Mouse (Mus musculus) stomach, embryonic 16.5 days (tissue): ENCODE measurements at regions not wholly inside any gene's neighbourhood (a gene's known extent, or its start where the extent isn't known, plus 50 kb on each side); places are given as distances from the start of the nearest gene placed in this dataset.

ENCODE experiments used
- ATAC-seq: fragments of 200-750 bp; cut with Nextera tagmentation; 2 replicates; pipeline ENCODE4 v1.8.0; 2017; ENCODE audit warnings: moderate number of reproducible peaks, moderate TSS enrichment; ENCODE audit not compliant: insufficient read depth, low FRiP score
- H3K27ac ChIP-seq: fragments of 300-500 bp; sonication (generic); 2 replicates; pipeline ENCODE4 v1.5.1; 2014; ENCODE audit warnings: low read length
- H3K27me3 ChIP-seq: fragments of 300-500 bp; sonication (generic); 2 replicates; pipeline ENCODE4 v1.6.1; 2014; ENCODE audit warnings: low read length, control low read depth, mixed read lengths; ENCODE audit not compliant: control insufficient read depth, insufficient read depth
- H3K36me3 ChIP-seq: fragments of 300-500 bp; sonication (generic); 2 replicates; pipeline ENCODE4 v1.6.1; 2014; ENCODE audit warnings: low read length; ENCODE audit not compliant: control insufficient read depth, insufficient read depth
- H3K4me1 ChIP-seq: fragments of 300-500 bp; sonication (generic); 2 replicates; pipeline ENCODE4 v1.6.1; 2014; ENCODE audit warnings: low read length, control low read depth, mixed read lengths; ENCODE audit not compliant: control insufficient read depth, insufficient read depth
- H3K4me2 ChIP-seq: fragments of 300-500 bp; sonication (generic); 2 replicates; pipeline ENCODE4 v1.6.1; 2014; ENCODE audit warnings: low read depth, low read length, mixed read lengths
- H3K4me3 ChIP-seq: fragments of 300-500 bp; sonication (generic); replicated peaks from 2 replicates; pipeline ENCODE4 v1.5.1; 2014; ENCODE audit warnings: mild to moderate bottlenecking, low read length
- H3K9ac ChIP-seq: fragments of 300-500 bp; sonication (generic); 2 replicates; pipeline ENCODE4 v1.6.1; 2014; ENCODE audit warnings: low read length
- H3K9me3 ChIP-seq: fragments of 300-500 bp; sonication (generic); replicated peaks from 2 replicates; pipeline ENCODE4 v1.6.1; 2016; ENCODE audit warnings: low read length, control low read depth; ENCODE audit not compliant: control insufficient read depth
- WGBS: fragments of 180-500 bp; shearing (Covaris S2); extraction: QIAGEN DNeasy Blood & Tissue Kit; methylation state at CpG from one replicate; pipeline ENCODE4 v1.1.7; 2014; 5-methylcytosine and 5-hydroxymethylcytosine counted together

DNA sequence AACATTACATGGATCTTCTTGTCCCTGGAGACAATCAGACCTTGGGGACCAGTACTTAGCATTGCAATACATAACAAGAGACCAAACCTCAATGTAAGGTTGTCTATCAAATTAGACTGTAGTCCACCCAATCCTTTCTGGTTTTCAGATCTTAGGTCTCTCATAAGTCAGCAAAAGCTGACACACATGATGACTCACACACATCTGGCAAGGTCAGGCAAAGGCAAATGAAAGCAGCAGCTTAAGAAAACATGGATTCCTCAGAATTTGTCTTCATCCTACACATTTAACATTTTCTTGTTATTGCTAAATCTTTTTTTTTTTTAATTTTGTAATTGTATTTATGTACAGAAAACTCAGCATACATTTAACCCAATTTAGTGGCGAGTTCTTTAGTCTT lies 52.0 kb downstream of the Gm11983 start:
- 86% methylated on average over 1 of the region's 1 CpGs for WGBS
- no peak overlapping the region for H3K4me3 ChIP-seq
- no peaks in the 10 kb centered on the region for H3K9me3 ChIP-seq
- no peak overlapping the region for H3K4me2 ChIP-seq
- no peak for ATAC-seq
- no peak overlapping the region for H3K9ac ChIP-seq
- no peaks in the 10 kb centered on the region for H3K36me3 ChIP-seq
- no peak overlapping the region for H3K27ac ChIP-seq
- no peaks in the 10 kb centered on the region for H3K27me3 ChIP-seq
- no peaks in the 10 kb centered on the region for H3K4me1 ChIP-seq

DNA sequence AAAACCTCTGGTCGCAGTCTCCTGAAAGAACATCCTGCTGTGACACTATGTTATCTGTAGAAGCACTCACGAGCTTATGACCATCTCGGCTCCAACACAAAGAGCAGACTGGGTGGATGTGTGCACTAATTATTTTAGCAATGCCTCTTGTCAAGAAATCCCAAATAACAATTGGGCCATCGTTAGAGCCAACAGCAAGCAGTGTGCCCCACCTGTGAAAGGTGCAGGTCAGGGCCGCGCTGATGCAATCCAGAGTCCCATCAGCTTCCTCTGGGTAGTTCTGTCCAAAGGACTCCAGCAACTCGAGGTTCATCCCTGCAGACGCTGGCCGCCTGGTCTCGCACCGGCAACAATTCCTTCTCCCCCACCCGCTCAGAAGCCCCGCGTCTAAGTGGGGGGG lies 54.6 kb downstream of the Gm11983 start:
- no peak overlapping the region for H3K4me3 ChIP-seq
- no peak overlapping the region for H3K4me2 ChIP-seq
- 89% methylated on average over 14 of the region's 14 CpGs for WGBS
- H3K36me3 ChIP-seq: no peaks in the 10 kb centered on the region
- no peak overlapping the region for H3K9ac ChIP-seq
- no peaks in the 10 kb centered on the region for H3K9me3 ChIP-seq
- no peaks in the 10 kb centered on the region for H3K4me1 ChIP-seq
- H3K27ac ChIP-seq: no peak overlapping the region
- ATAC-seq: no peak
- H3K27me3 ChIP-seq: no peaks in the 10 kb centered on the region

GRCm38 (mm10) chr11:6779752-6780151 lies 57.7 kb downstream of the Gm11983 start:
- Histone ChIP-seq H3K9me3 (peaks cover 3% of the 10 kb centered on the region; the same call in 1 of the 2 replicates), H3K4me3 (no peak overlapping the region), H3K4me2 (no peak overlapping the region), H3K27me3 (no peaks in the 10 kb centered on the region), H3K9ac (no peak overlapping the region), H3K4me1 (no peaks in the 10 kb centered on the region), H3K36me3 (no peaks in the 10 kb centered on the region), H3K27ac (no peak overlapping the region)
- 63% methylated on average over 5 of the region's 5 CpGs for WGBS
- no peak for ATAC-seq

DNA sequence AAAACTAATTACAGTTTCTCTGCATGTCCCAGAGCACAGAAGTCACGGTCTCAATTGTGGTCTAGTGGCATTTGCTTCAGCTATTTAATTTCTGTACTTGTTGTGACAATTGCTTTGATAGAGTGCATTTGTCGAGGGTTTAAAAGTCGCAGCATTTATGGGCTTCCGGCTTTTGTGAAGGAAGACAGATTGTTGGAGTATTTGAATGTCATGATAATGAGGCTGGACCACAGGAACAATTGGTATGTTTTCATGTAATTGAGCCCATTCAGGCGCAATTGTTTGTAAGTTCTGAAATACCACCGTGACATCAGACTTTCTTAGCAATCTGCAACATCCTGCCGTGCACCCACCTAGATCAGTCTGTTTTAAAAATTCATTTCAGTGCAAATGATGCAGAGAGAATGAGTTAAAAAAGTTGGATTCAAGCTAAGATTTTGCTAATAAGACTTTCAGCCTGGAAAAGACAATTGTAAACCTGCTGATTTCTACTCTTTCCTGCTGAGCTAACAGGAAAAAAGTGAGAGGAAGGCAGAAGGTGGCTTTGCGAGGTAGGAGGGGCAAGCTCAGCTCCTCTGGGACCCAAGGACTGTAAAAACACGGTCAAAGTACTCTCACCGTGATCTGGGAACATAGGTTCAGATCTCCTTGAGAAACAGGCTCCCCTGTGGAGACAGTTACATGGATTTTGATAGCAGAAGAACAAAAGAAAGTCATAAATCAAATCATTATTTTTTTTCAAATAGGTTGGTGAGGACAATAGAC lies 58.7 kb downstream of the Gm11983 start:
- peaks cover 3% of the 10 kb centered on the region; the same call in 1 of the 2 replicates for H3K9me3 ChIP-seq
- 55% methylated on average over 10 of the region's 10 CpGs for WGBS
- H3K4me2 ChIP-seq: no peak overlapping the region
- no peak overlapping the region for H3K9ac ChIP-seq
- no peak overlapping the region for H3K4me3 ChIP-seq
- no peak overlapping the region for H3K27ac ChIP-seq
- H3K36me3 ChIP-seq: no peaks in the 10 kb centered on the region
- no peaks in the 10 kb centered on the region for H3K27me3 ChIP-seq
- H3K4me1 ChIP-seq: no peaks in the 10 kb centered on the region
- ATAC-seq: no peak

DNA sequence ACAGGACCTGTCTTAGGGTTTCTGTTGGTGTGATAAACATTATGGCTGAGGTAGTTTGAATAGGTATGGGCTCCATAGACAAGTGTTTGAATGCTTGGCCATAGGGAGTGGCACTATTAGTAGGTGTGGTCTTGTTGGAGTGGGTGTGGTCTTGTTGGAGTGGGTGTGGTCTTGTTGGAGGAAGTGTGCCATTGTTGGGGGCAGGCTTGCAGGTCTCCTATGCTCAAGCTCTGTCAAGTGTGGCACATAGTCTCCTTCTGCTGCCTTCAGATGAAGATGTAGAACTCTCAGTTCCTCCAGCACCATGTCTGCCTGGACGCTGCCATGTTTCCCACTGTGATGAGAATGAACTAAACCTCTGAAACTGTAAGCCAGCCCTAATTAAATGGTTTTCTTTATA lies 59.9 kb downstream of the Gm11983 start:
- H3K4me1 ChIP-seq: no peaks in the 10 kb centered on the region
- H3K9me3 ChIP-seq: peaks cover 3% of the 10 kb centered on the region; the same call in 1 of the 2 replicates
- H3K36me3 ChIP-seq: no peaks in the 10 kb centered on the region
- no peak for ATAC-seq
- 92% methylated on average over 1 of the region's 1 CpGs for WGBS
- H3K27me3 ChIP-seq: no peaks in the 10 kb centered on the region
- no peak overlapping the region for H3K4me2 ChIP-seq
- no peak overlapping the region for H3K27ac ChIP-seq
- H3K9ac ChIP-seq: no peak overlapping the region
- H3K4me3 ChIP-seq: no peak overlapping the region

DNA sequence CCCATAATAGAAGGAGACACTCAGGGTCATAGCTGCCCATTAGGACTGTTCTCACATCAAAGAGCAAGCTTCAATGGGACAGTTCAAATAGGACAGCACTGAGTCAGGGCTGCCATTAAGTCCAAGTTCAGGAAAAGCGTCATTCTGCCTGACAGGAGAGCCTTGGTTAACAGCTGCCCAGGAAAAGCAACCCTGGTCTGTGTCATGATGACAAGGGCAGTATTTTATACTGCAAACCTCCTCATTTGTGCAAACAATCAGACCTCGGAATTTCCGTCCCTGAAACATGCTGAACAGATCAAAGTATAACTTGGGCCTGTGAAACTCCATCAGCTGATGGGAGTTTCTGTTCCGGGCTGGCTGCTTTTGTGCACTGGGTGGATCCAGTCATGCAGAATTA lies 62.8 kb downstream of the Gm11983 start:
- Histone ChIP-seq H3K4me2 (no peak overlapping the region), H3K27ac (no peak overlapping the region), H3K9ac (no peak overlapping the region), H3K4me3 (no peak overlapping the region), H3K9me3 (peaks cover 3% of the 10 kb centered on the region; the same call in 1 of the 2 replicates), H3K4me1 (no peaks in the 10 kb centered on the region), H3K36me3 (no peaks in the 10 kb centered on the region), H3K27me3 (no peaks in the 10 kb centered on the region)
- ATAC-seq: no peak
- 30% methylated on average over 4 of the region's 4 CpGs for WGBS

- no peak overlapping the region for H3K4me2 ChIP-seq
- no peak overlapping the region for H3K9ac ChIP-seq
- 73% methylated on average over 5 of the region's 5 CpGs for WGBS
- peaks cover 3% of the 10 kb centered on the region; the same call in 1 of the 2 replicates for H3K9me3 ChIP-seq
- no peaks in the 10 kb centered on the region for H3K27me3 ChIP-seq
- ATAC-seq: no peak
- no peaks in the 10 kb centered on the region for H3K36me3 ChIP-seq
- H3K27ac ChIP-seq: no peak overlapping the region
- no peak overlapping the region for H3K4me3 ChIP-seq
- no peaks in the 10 kb centered on the region for H3K4me1 ChIP-seq
Measured at GRCm38 (mm10) chr11:6773951-6774350, 63.5 kb downstream of the Gm11983 start.

GRCm38 (mm10) chr11:6773364-6773763 lies 64.1 kb downstream of the Gm11983 start:
- ATAC-seq: peak; percentile 10; the same call in 1 of the 2 replicates
- Histone ChIP-seq H3K4me1 (no peaks in the 10 kb centered on the region), H3K36me3 (no peaks in the 10 kb centered on the region), H3K9ac (no peak overlapping the region), H3K4me3 (no peak overlapping the region), H3K9me3 (peaks cover 3% of the 10 kb centered on the region; the same call in 1 of the 2 replicates), H3K27ac (no peak overlapping the region), H3K4me2 (no peak overlapping the region), H3K27me3 (no peaks in the 10 kb centered on the region)
- 5% methylated on average over 1 of the region's 1 CpGs for WGBS

DNA sequence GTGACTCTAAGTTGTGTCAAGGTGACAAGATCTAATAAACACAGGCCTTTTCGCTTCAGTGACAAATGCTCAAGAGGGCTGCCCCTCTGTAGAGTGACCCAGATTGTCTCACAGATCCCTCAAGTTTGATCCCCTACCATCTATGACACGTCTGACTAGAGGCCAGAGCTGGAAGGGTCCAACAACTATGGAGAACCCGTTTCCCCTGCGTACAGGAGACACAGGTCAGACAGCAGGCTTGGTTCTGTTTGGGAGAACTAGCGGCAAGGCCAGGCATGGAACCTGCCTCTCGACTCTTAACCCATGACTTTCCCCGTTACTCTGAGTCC lies 68.1 kb downstream of the Gm11983 start:
- WGBS: 82% methylated on average over 7 of the region's 7 CpGs
- Histone ChIP-seq H3K9me3 (no peaks in the 10 kb centered on the region), H3K36me3 (no peaks in the 10 kb centered on the region), H3K27ac (no peak overlapping the region), H3K4me3 (no peak overlapping the region), H3K27me3 (no peaks in the 10 kb centered on the region), H3K4me2 (no peak overlapping the region), H3K9ac (no peak overlapping the region), H3K4me1 (no peaks in the 10 kb centered on the region)
- ATAC-seq: no peak
